Mouse (Mus musculus): ENCODE measurements around the gene Vamp5.

- TF ChIP-seq CTCF (IDR thresholded peaks at IDR 0.05; ENCODE audit: borderline replicate concordance, control insufficient read depth, extremely low read depth, insufficient read depth, low read length, poor library complexity) (no peak), POLR2A (IDR thresholded peaks at IDR 0.05; ENCODE audit: control insufficient read depth, extremely low read depth, insufficient read depth, low read length, poor library complexity) (no peak)
These were observed 24.2 kb downstream of the Vamp5 start for GRCm38 (mm10) chr6:72356001-72356532.
